Mouse (Mus musculus): ENCODE measurements around the gene Rnf103. TPM values are rescaled to one million over a fixed set of nuclear protein-coding genes. Genes with fewer than 3 reads are reported as not detected.
"Not testable (repeated sequence)": the region's sequence is repeated elsewhere in the genome, so short reads cannot be mapped to it uniquely, and the experiment has no call there.

The Rnf103 gene
- total and polyA plus RNA-seq, 2 experiments from 2014 or later, result 25.5 to 27.9 TPM

- Histone ChIP-seq H3K9ac (replicated peaks; ENCODE audit: low read length) (no peak overlapping the region), H3K9me3 (ENCODE audit: low read length) (no peaks in the 10 kb centered on the region), H3K27me3 (ENCODE audit: insufficient read depth, low read length) (no peaks in the 10 kb centered on the region), H3K4me1 (ENCODE audit: insufficient read depth, low read length) (no peaks in the 10 kb centered on the region), H3K27ac (no peak overlapping the region), H3K4me2 (ENCODE audit: low read depth, low read length) (no peak overlapping the region), H3K36me3 (ENCODE audit: insufficient read depth, low read length) (no peaks in the 10 kb centered on the region), H3K4me3 (ENCODE audit: low read length) (no peak overlapping the region)
- DNase-seq (ENCODE audit: low spot score), result no peak
- no peak for TF ChIP-seq CTCF (IDR thresholded peaks at IDR 0.05; ENCODE audit: low read depth)
- 59% methylated on average over 3 of the region's 3 CpGs for WGBS
- no peak for ATAC-seq
These were observed 28.5 kb upstream of the Rnf103 start for GRCm38 (mm10) chr6:71465146-71465545.

GRCm38 (mm10) chr6:71467766-71468165, 25.9 kb upstream of the Rnf103 start:
- Histone ChIP-seq H3K27ac (no peak overlapping the region), H3K4me1 (ENCODE audit: insufficient read depth, low read length) (no peaks in the 10 kb centered on the region), H3K27me3 (ENCODE audit: insufficient read depth, low read length) (no peaks in the 10 kb centered on the region), H3K9me3 (ENCODE audit: low read length) (no peaks in the 10 kb centered on the region), H3K36me3 (ENCODE audit: insufficient read depth, low read length) (no peaks in the 10 kb centered on the region), H3K4me3 (ENCODE audit: low read length) (no peak overlapping the region), H3K9ac (replicated peaks; ENCODE audit: low read length) (no peak overlapping the region), H3K4me2 (ENCODE audit: low read depth, low read length) (no peak overlapping the region)
- ATAC-seq, result no peak
- no peak for TF ChIP-seq CTCF (IDR thresholded peaks at IDR 0.05; ENCODE audit: low read depth)
- DNase-seq (ENCODE audit: low spot score), result peak; percentile 35
- WGBS, result 61% methylated on average over 4 of the region's 4 CpGs

GRCm38 (mm10) chr6:71469291-71469690, 24.4 kb upstream of the Rnf103 start:
- Histone ChIP-seq H3K4me1 (ENCODE audit: insufficient read depth, low read length) (no peaks in the 10 kb centered on the region), H3K27me3 (ENCODE audit: insufficient read depth, low read length) (no peaks in the 10 kb centered on the region), H3K36me3 (ENCODE audit: insufficient read depth, low read length) (no peaks in the 10 kb centered on the region), H3K4me2 (ENCODE audit: low read depth, low read length) (no peak overlapping the region), H3K27ac (no peak overlapping the region), H3K4me3 (ENCODE audit: low read length) (no peak overlapping the region), H3K9me3 (ENCODE audit: low read length) (no peaks in the 10 kb centered on the region), H3K9ac (replicated peaks; ENCODE audit: low read length) (no peak overlapping the region)
- no peak for TF ChIP-seq CTCF (IDR thresholded peaks at IDR 0.05; ENCODE audit: low read depth)
- ATAC-seq (no peak), DNase-seq (ENCODE audit: low spot score) (no peak)
- 70% methylated on average over 3 of the region's 3 CpGs for WGBS

- Histone ChIP-seq H3K36me3 (ENCODE audit: insufficient read depth, low read length) (no peaks in the 10 kb centered on the region), H3K9ac (replicated peaks; ENCODE audit: low read length) (no peak overlapping the region), H3K4me1 (ENCODE audit: insufficient read depth, low read length) (no peaks in the 10 kb centered on the region), H3K4me2 (ENCODE audit: low read depth, low read length) (no peak overlapping the region), H3K27me3 (ENCODE audit: insufficient read depth, low read length) (no peaks in the 10 kb centered on the region), H3K9me3 (ENCODE audit: low read length) (no peaks in the 10 kb centered on the region), H3K4me3 (ENCODE audit: low read length) (no peak overlapping the region), H3K27ac (no peak overlapping the region)
- ATAC-seq (no peak), DNase-seq (ENCODE audit: low spot score) (no peak)
- TF ChIP-seq CTCF (IDR thresholded peaks at IDR 0.05; ENCODE audit: low read depth), result no peak
- WGBS, result 83% methylated on average over 4 of the region's 4 CpGs
These were observed 21.7 kb upstream of the Rnf103 start for GRCm38 (mm10) chr6:71471830-71472520.

- WGBS, result 65% methylated on average over 1 of the region's 1 CpGs
- no peak overlapping the region for H3K4me3 ChIP-seq (ENCODE audit: low read length)
These were observed 20.9 kb upstream of the Rnf103 start for GRCm38 (mm10) chr6:71472786-71473185.

GRCm38 (mm10) chr6:71475604-71476003, 18.1 kb upstream of the Rnf103 start:
- Histone ChIP-seq H3K4me1 (ENCODE audit: insufficient read depth, low read length) (no peaks in the 10 kb centered on the region), H3K36me3 (ENCODE audit: insufficient read depth, low read length) (no peaks in the 10 kb centered on the region), H3K4me3 (ENCODE audit: low read length) (no peak overlapping the region), H3K4me2 (ENCODE audit: low read depth, low read length) (no peak overlapping the region), H3K9me3 (ENCODE audit: low read length) (no peaks in the 10 kb centered on the region), H3K9ac (replicated peaks; ENCODE audit: low read length) (no peak overlapping the region), H3K27me3 (ENCODE audit: insufficient read depth, low read length) (no peaks in the 10 kb centered on the region), H3K27ac (no peak overlapping the region)
- WGBS, result 96% methylated on average over 3 of the region's 3 CpGs
- no peak for TF ChIP-seq CTCF (IDR thresholded peaks at IDR 0.05; ENCODE audit: low read depth)
- DNase-seq (ENCODE audit: low spot score), result no peak
- no peak for ATAC-seq

More at GRCm38 (mm10) chr6:71472786-71473185, 20.9 kb upstream of the Rnf103 start:
- ATAC-seq, result no peak
- no peak for DNase-seq (ENCODE audit: low spot score)
- Histone ChIP-seq H3K4me2 (ENCODE audit: low read depth, low read length) (no peak overlapping the region), H3K9ac (replicated peaks; ENCODE audit: low read length) (no peak overlapping the region), H3K27me3 (ENCODE audit: insufficient read depth, low read length) (no peaks in the 10 kb centered on the region), H3K36me3 (ENCODE audit: insufficient read depth, low read length) (no peaks in the 10 kb centered on the region), H3K4me1 (ENCODE audit: insufficient read depth, low read length) (no peaks in the 10 kb centered on the region), H3K27ac (no peak overlapping the region), H3K9me3 (ENCODE audit: low read length) (no peaks in the 10 kb centered on the region)
- no peak for TF ChIP-seq CTCF (IDR thresholded peaks at IDR 0.05; ENCODE audit: low read depth)

- no peaks in the 10 kb centered on the region for H3K36me3 ChIP-seq (ENCODE audit: insufficient read depth, low read length)
- H3K9me3 ChIP-seq (ENCODE audit: low read length), result peaks cover 1% of the 10 kb centered on the region; the same call in 1 of the 2 replicates
- no peak overlapping the region for H3K4me3 ChIP-seq (ENCODE audit: low read length)
- H3K27ac ChIP-seq, result no peak overlapping the region
- DNase-seq (ENCODE audit: low spot score) (no peak), ATAC-seq (no peak)
- 81% methylated on average over 5 of the region's 5 CpGs for WGBS
- no peaks in the 10 kb centered on the region for H3K4me1 ChIP-seq (ENCODE audit: insufficient read depth, low read length)
- no peak for TF ChIP-seq CTCF (IDR thresholded peaks at IDR 0.05; ENCODE audit: low read depth)
- no peak overlapping the region for H3K9ac ChIP-seq (replicated peaks; ENCODE audit: low read length)
- no peaks in the 10 kb centered on the region for H3K27me3 ChIP-seq (ENCODE audit: insufficient read depth, low read length)
- no peak overlapping the region for H3K4me2 ChIP-seq (ENCODE audit: low read depth, low read length)
These were observed 16.9 kb upstream of the Rnf103 start for GRCm38 (mm10) chr6:71476783-71477182.

GRCm38 (mm10) chr6:71478816-71479568, 14.7 kb upstream of the Rnf103 start:
- not testable (repeated sequence) for H3K9me3 ChIP-seq (ENCODE audit: low read length); H3K9ac ChIP-seq (replicated peaks; ENCODE audit: low read length); H3K27me3 ChIP-seq (ENCODE audit: insufficient read depth, low read length); H3K4me1 ChIP-seq (ENCODE audit: insufficient read depth, low read length); ATAC-seq; DNase-seq (ENCODE audit: low spot score); H3K4me2 ChIP-seq (ENCODE audit: low read depth, low read length); H3K36me3 ChIP-seq (ENCODE audit: insufficient read depth, low read length); H3K4me3 ChIP-seq (ENCODE audit: low read length); H3K27ac ChIP-seq
- 94% methylated on average over 10 of the region's 10 CpGs for WGBS

GRCm38 (mm10) chr6:71479588-71479987, 14.1 kb upstream of the Rnf103 start:
- not testable (repeated sequence) for H3K27ac ChIP-seq; H3K4me1 ChIP-seq (ENCODE audit: insufficient read depth, low read length); H3K9ac ChIP-seq (replicated peaks; ENCODE audit: low read length); H3K9me3 ChIP-seq (ENCODE audit: low read length); H3K4me3 ChIP-seq (ENCODE audit: low read length); H3K4me2 ChIP-seq (ENCODE audit: low read depth, low read length); ATAC-seq; H3K36me3 ChIP-seq (ENCODE audit: insufficient read depth, low read length); H3K27me3 ChIP-seq (ENCODE audit: insufficient read depth, low read length); DNase-seq (ENCODE audit: low spot score)
- 93% methylated on average over 2 of the region's 2 CpGs for WGBS

Data from hindbrain, postnatal 0 days (tissue).